Mouse (Mus musculus): ENCODE data around the gene Gtsf1l.
"Not testable (repeated sequence)": the region's sequence is repeated elsewhere in the genome, so short reads cannot be mapped to it uniquely, and the experiment has no call there.

Gene Gtsf1l

DNA sequence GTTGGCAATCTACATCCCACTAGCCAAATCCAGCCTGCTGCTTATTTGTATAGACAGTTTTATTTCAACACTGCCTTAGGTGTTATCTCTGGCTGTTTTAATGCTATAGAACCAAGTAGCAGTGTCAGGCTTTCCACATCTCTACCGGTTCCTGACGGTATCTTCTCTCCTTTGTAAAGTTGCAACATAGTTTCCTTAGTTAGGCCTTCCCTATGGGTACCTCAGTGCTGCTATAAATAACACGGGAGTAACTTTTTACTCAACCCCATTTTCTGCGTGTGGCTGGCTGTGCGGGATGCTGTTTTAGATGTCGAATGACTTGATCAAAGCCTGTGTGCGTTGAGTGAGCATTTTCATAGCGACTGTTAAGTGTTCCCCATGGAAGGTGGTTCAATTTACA lies 1.1 kb downstream of the Gtsf1l start:
- DNase-seq (ENCODE audit: low spot score): no peak

DNA sequence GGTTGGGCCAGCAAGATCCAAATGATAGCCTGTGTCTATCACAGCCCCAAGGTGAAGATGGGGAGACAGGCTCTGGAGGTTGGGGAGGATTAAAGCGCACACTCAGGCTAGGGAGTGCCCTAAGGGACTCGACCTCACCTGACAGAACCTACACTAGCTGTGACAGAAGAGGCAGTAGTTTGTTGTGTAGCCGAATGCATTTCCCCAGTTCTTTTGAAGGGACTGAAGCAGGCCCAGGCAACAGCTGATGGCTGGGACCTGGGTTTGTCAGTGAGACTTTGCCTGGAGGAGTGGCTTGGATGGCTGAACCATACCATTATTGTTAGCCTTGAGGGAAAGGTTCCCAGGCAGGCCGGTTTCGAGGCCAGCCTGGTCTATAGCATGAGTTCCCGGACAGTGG lies 2.6 kb downstream of the Gtsf1l start:
- no peak for DNase-seq (ENCODE audit: low spot score)

GRCm38 (mm10) chr2:163084519-163084918 lies 3.1 kb downstream of the Gtsf1l start:
- DNase-seq (ENCODE audit: low spot score): no peak

GRCm38 (mm10) chr2:163082591-163082990 lies 5.1 kb downstream of the Gtsf1l start:
- no peak for DNase-seq (ENCODE audit: low spot score)

GRCm38 (mm10) chr2:163079041-163079440 lies 8.6 kb downstream of the Gtsf1l start:
- DNase-seq (ENCODE audit: low spot score): no peak

DNA sequence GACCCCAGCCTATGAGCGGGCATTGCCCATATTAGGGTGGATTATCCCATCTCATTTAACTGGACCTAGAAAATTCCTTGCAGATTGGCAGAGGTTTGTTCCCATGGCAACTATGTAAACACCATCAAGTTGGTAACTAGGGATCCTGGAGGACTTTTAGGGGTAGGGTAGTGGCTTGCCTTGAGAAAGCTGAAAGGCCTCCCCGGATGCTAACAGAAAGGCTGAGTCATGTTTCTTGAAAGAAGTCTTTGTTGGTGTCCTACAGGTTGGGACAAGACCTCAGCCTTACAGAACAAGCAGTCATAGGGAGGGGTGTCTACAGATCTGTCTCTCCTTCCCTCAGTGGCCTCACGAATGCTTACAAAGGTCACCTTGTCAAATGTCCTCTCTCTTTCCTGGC lies 12.4 kb downstream of the Gtsf1l start:
- no peak for DNase-seq (ENCODE audit: low spot score)

DNA sequence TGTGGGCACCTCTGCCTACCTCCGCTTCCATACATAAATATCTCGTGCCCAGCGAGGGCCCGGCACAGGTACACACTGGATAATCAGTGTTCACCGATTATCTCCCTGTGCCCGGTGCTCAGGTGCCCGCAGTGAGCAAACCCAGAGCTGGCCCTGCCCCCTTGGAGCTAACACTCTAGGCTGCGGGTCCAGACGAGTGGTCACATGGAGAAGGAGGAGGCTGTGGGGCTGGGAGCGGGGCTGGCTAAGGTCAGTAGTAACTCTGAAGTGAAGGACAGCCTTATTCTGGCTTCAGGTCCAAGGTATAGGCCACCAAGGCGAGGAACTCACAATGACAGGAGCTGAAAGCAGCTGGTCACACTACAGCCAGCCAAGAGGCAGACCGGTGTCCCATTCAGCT lies 12.8 kb downstream of the Gtsf1l start:
- DNase-seq (ENCODE audit: low spot score): no peak

DNA sequence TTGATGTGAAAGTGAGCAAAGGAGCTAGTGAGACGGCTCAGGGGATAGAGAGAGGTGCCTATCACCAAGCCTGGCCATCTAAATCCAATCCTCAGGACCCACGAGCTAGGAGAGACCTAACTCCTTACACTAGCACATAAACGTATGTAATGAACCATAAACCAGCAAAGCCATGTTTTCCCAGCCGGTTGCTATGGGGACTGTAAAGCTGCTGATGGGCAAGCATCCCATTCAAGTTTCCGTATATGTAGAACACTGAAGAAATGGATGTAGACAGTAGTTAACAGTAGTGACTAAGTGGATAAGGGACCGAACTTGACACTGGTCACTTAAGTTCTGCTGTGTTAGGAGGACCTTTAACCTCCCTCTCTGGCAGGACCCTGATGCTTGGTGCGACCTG lies 13.6 kb downstream of the Gtsf1l start:
- no peak for DNase-seq (ENCODE audit: low spot score)

GRCm38 (mm10) chr2:163073023-163073757 lies 14.5 kb downstream of the Gtsf1l start:
- no peak for DNase-seq (ENCODE audit: low spot score)

GRCm38 (mm10) chr2:163071590-163071989 lies 16.1 kb downstream of the Gtsf1l start:
- no peak for DNase-seq (ENCODE audit: low spot score)

DNA sequence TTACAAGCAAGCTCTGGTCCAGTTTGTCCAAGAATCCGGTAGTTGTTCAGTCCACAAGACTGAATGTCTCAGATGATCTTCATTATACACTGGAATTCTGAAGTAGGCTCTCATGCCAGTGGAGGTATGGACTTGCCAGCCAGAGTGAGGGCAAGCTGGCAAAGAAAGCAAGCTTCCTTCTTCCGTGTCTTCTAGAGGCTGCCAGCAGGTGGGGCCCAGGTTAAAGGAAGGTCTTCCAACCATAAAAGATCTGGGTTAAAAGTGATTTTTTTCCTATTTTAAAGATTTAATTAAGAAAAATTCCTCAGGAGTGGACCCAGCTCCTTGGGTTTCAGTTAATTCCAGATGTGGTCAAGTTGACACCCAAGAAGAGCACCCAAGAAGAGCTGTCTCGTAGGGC lies 17.4 kb downstream of the Gtsf1l start:
- DNase-seq (ENCODE audit: low spot score): peak; percentile 24

- no peak for DNase-seq (ENCODE audit: low spot score)
These were observed 20.4 kb downstream of the Gtsf1l start for GRCm38 (mm10) chr2:163067233-163067632.

DNA sequence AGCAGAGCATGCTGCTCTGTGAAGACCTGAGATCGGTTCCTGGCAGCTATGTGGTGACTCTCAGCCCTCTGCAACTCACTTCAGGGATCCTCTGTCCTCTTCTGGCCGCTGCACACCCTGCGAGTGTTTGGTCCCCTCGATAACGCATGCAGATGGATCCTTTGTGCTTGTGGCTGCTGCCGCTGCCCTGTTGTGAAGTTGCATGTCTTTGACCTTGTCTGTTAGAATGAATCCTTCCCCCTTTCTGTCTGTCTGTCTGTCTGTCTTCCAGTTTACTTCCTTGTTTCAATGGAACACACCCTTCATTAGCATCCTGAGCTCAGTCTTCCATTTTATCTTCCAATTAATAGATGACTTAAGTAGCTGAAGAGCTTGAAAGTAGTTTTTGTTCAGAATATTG lies 21.3 kb downstream of the Gtsf1l start:
- no peak for DNase-seq (ENCODE audit: low spot score)

DNA sequence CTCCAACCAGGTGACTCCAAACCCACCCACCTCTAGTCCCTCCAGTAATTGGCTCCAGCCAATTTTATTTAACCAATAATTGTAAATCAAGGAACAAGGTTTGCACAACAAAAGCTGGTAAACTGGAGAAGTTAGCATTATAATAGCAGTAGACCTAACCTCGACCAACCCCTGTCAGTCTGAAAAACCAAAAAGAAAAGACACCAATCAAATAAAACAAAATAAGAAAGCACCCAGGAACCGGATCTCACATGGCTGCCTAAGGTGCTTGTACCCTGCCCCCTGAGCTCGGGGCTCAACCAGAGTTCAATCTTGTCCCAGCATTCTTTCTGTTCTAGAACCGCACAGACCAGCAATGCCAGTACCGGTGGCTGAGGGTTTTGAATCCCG lies 25.5 kb downstream of the Gtsf1l start:
- no peak for DNase-seq (ENCODE audit: low spot score)

- no peak for DNase-seq (ENCODE audit: low spot score)
These were observed 26.2 kb downstream of the Gtsf1l start for GRCm38 (mm10) chr2:163061203-163062118.

DNA sequence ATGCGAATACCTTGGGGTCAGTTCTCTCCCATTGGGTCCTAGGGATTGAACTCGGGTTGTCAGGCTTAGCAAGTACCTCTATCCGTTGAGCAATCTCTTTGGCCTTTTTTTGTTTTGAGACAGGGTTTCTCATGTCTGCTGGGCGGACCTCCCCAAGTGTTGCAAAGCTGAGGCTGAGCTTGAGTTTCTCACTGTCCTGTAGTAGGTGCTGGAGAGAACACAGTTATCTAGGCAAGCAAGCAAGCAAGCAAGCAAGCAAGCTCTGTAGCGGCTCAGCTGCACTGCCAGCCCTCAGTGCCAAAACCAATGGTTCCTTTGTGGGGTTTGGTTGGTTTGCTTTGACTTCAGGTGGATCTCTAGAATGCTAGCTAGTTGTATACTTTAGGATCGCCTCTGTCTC lies 27.0 kb downstream of the Gtsf1l start:
- DNase-seq (ENCODE audit: low spot score): no peak

DNA sequence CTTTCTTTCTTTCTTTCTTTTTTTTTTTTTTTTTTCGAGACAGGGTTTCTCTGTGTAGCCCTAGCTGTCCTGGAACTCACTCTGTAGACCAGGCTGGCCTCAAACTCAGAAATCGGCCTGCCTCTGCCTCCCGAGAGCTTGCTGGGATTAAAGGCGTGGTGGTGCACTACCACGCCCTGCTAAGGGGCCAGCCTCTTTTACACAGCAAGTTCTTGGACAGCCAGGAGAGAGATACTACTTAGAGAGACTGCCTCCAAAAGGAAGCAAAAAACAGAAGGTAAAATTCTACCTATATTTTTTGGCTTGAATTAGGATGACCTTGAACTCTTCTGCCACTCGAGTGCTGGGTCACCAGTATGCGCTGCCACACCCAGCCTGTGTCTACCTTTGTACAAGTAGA lies 28.7 kb downstream of the Gtsf1l start:
- not testable (repeated sequence) for DNase-seq (ENCODE audit: low spot score)

DNA sequence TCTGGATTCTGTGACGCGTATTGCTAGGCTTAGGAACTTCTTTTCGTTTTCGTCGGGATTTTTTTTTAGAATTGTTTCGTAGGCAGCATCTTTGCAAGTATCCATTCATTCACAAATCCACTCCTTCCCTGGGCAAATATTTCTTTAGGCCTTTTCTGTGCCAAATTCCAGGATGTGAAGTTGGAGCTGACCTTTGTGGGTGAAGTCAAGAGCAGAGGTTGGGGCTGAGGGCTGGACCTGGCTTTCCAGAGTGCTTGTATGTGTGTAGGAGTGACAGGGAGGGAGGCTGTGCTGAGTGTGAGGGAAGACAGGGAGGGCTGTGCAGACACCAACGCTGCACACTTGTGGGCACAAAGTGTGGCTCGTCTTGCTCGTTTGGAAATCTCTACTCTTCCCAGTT lies 31.1 kb downstream of the Gtsf1l start:
- DNase-seq (ENCODE audit: low spot score): no peak

- DNase-seq (ENCODE audit: low spot score): no peak
These were observed 31.9 kb downstream of the Gtsf1l start for GRCm38 (mm10) chr2:163055715-163056114.

DNA sequence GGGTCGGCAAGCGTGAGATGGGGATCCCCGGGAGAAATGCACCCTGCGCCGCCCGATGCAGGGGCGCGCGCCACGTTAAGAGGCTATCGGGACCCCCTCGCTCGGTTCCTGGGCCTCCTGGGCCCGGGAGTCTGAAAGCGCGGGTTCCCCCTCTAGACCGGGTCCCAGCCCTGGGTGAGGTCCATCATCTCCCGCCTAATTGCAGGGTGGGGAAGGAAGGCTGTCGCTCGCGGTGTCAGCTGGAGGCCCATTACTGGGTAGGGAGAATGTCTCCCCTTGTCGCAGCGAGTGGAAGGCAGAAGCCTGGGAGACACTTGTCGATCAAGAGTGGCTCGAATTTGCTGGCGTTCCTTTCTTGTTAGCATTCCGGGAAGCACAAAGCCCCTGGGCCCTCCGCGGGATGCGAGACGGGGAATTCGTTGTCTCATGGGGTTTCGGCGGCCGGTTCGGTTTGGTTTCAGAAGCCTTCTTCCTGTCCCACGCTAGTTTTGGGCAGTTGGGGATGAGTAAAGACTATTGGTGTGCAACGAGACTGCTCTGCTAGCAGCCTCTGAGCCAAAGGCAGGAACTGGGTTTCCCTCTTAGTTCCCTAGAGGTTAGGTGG lies 32.7 kb downstream of the Gtsf1l start:
- DNase-seq (ENCODE audit: low spot score): peak; percentile 38

GRCm38 (mm10) chr2:163054335-163054840 lies 33.3 kb downstream of the Gtsf1l start, which contains the start of gene Mybl2:
TSS of gene Mybl2 (plus strand) at chr2:163054687.
- peak; percentile 96 for DNase-seq (ENCODE audit: low spot score)

GRCm38 (mm10) chr2:163052826-163053225 lies 34.8 kb downstream of the Gtsf1l start:
- DNase-seq (ENCODE audit: low spot score): no peak

DNA sequence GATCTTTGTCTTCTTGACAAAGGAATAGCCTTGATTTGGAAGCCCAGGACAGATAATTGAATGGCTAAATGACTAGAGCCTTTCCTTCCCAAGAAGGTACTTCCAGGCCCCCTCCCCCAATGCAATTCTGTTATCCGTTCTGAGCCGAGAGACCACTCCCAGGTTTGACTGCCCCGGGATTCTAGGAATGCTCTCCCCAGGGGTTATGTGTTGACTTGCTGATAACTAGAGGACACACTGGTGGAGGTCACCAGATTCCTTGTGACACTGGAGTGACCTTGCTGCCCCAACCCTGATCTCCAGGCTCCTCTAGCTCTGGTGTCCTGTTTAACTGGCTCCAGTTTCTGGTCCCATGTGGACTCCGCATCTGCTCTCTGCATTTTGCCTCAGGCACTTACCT lies 35.6 kb downstream of the Gtsf1l start:
- DNase-seq (ENCODE audit: low spot score): no peak

Measured in MN1 (cell line).